Mouse (Mus musculus): Measurements from ENCODE around the gene Smcp. TPM values are rescaled to one million over a fixed set of nuclear protein-coding genes. Genes with fewer than 3 reads are reported as not detected.

Gene Smcp
- not detected in 4 replicates for total RNA-seq (2023)

DNA sequence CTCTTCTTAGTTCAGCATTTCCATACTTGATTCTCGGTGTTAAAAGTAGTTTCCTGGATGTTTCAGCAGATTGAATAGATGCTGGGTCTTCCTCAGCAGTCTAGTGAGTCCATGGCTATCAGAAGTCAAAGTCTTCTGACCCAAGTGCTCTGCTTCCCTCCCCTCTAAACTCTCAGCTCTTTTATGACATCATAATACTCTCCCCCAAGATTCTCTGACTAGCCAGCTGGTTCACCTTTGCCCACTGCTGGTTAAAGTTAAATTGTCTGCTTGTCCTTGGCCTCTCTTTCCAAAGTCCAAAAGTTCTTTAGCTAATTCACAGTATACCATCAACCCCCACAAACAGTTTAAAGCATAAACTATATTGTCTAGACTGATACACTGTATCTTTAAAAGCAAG is at the start of gene Smcp:
Gene Smcp (minus strand): TSS at position 140 of the 400 bp plus-strand sequence.

GRCm38 (mm10) chr3:92621560-92621959 is 32.8 kb upstream of the Smcp start, which contains the start of gene Lce6a:
TSS of gene Lce6a (minus strand) at chr3:92621660.

DNA sequence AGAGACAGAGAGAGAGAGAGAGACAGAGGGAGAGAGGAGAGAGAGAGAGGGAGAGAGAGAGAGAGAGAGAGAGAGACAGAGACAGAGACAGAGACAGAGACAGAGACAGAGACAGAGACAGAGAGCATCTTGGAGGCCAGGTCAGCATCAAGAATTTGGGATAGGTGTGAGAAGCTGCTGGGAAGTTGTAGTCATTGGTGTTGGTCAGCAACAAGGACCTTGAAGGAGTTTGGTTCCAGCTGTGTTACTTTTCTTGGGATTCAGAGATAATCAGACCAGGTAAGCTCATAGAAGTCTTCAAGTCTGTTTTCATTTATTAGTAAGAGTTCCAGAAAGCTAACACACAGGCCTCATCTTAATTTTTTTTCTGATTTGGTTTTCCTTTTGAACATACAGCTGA is 18.6 kb upstream of the Smcp start, which contains the start of gene 2210017I01Rik:
Gene 2210017I01Rik (minus strand): TSS at position 101 of the 400 bp plus-strand sequence.

DNA sequence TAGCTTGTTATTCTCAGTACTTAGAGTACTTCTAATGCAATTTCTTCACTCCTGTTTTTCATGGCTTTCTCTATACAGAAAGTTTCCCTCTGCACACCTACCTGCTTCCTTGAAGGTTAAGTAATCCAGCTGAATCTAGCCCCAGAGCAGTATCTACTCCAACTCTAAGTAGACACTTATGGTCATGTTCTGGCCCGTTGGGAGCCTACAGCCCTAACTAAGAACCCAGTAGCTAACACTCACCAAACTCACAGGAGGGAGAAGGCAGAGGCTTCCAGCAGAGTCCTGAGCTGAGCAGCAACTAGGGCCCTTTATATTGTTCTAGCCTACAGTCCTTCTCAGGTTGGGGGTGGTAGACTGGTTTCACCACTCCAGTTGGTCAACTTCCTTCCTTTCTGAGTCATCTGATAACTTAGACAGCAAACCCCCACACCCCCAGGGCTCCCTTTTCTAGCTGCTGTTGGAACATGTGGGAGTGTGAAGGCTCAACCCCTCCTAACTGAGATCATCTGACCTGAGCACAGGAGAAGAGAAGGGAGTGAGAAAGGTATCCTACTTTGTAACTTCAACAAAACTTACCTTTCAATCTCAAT is 15.3 kb downstream of the Smcp start, which contains the start of gene Ivl:
Gene Ivl (minus strand): TSS at position 287 of the 593 bp plus-strand sequence.

DNA sequence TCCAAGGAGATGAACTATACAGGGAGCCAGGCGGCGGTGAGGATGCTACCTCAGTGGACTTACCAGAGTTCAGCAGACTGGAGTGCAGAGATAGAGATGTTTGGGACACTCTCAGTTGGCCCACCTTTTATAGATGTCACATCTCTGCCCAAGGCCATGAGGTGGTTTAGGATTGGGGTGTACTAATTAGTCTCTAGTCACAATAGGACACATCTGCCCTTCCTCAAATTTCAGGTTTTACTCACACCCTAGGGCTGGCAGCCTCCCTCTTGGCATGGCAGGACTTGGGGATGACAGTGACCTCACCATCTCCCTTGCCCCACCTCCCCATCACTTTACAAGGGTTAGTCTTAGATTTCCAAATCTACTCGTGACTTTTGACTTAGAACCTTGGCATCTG is 54.4 kb downstream of the Smcp start, which contains the start of gene 2310046K23Rik:
Gene 2310046K23Rik (minus strand): TSS at position 101 of the 400 bp plus-strand sequence.

Other genes with a start within 250 kb of the Smcp start
- gene Sprr2d, start 249.9 kb downstream of the Smcp start, total RNA-seq (2023) = not detected in 4 replicates
- not detected in 4 replicates for gene Sprr2e, start 236.9 kb downstream of the Smcp start, total RNA-seq (2023)
- not detected in 4 replicates for gene Sprr2f, start 223.8 kb downstream of the Smcp start, total RNA-seq (2023)
- not detected in 4 replicates for gene Sprr2h, start 203.3 kb downstream of the Smcp start, total RNA-seq (2023)
- gene Sprr2i, start 181.0 kb downstream of the Smcp start, total RNA-seq (2023) = not detected in 4 replicates
- not detected in 4 replicates for gene Sprr2j-ps, start 170.9 kb downstream of the Smcp start, total RNA-seq (2023)
- gene Gm9774, start 159.6 kb downstream of the Smcp start, total RNA-seq (2023) = 1.0 to 3.2 TPM in 2 of 4 replicates, not detected in the others
- gene Sprr2k, start 156.4 kb downstream of the Smcp start, total RNA-seq (2023) = not detected in 4 replicates
- gene Sprr1b, start 150.2 kb downstream of the Smcp start, total RNA-seq (2023) = not detected in 4 replicates
- not detected in 4 replicates for gene Sprr3, start 130.3 kb downstream of the Smcp start, total RNA-seq (2023)
- not detected in 4 replicates for gene Sprr1a, start 103.1 kb downstream of the Smcp start, total RNA-seq (2023)
- not detected in 4 replicates for gene Sprr4, start 88.5 kb downstream of the Smcp start, total RNA-seq (2023)
- gene 2310046K23Rik, start 54.5 kb downstream of the Smcp start, total RNA-seq (2023) = not detected in 4 replicates
- not detected in 4 replicates for gene Ivl, start 15.3 kb downstream of the Smcp start, total RNA-seq (2023)
- gene 2210017I01Rik, start 18.5 kb upstream of the Smcp start, total RNA-seq (2023) = not detected in 4 replicates
- gene Lce6a, start 32.7 kb upstream of the Smcp start, total RNA-seq (2023) = not detected in 4 replicates
- not detected in 4 replicates for gene Lce1a1, start 59.3 kb upstream of the Smcp start, total RNA-seq (2023)
- gene Lce1b, start 67.9 kb upstream of the Smcp start, total RNA-seq (2023) = not detected in 4 replicates
- not detected in 4 replicates for gene Lce1a2, start 81.3 kb upstream of the Smcp start, total RNA-seq (2023)
- not detected in 4 replicates for gene Lce1c, start 90.2 kb upstream of the Smcp start, total RNA-seq (2023)
- gene Lce1d, start 98.2 kb upstream of the Smcp start, total RNA-seq (2023) = not detected in 4 replicates
- gene Lce1e, start 120.1 kb upstream of the Smcp start, total RNA-seq (2023) = not detected in 4 replicates
- gene Lce1f, start 131.4 kb upstream of the Smcp start, total RNA-seq (2023) = not detected in 4 replicates
- gene Gm38119, start 150.1 kb upstream of the Smcp start, total RNA-seq (2023) = not detected in 4 replicates
- gene Lce1g, start 163.3 kb upstream of the Smcp start, total RNA-seq (2023) = not detected in 4 replicates
- not detected in 4 replicates for gene Lce1h, start 176.1 kb upstream of the Smcp start, total RNA-seq (2023)
- not detected in 4 replicates for gene Lce1i, start 189.9 kb upstream of the Smcp start, total RNA-seq (2023)
- not detected in 4 replicates for gene Lce1j, start 201.5 kb upstream of the Smcp start, total RNA-seq (2023)
- not detected in 4 replicates for gene Lce1k, start 218.9 kb upstream of the Smcp start, total RNA-seq (2023)
- not detected in 4 replicates for gene Kprp, start 238.2 kb upstream of the Smcp start, total RNA-seq (2023)